Mouse (Mus musculus) heart, adult 11 months (tissue): ENCODE measurements around the gene P2ry6.

Experiments
- DNase-seq: peaks from one replicate; pipeline ENCODE4 v3.0.0; 2022

P2ry6 gene

DNA sequence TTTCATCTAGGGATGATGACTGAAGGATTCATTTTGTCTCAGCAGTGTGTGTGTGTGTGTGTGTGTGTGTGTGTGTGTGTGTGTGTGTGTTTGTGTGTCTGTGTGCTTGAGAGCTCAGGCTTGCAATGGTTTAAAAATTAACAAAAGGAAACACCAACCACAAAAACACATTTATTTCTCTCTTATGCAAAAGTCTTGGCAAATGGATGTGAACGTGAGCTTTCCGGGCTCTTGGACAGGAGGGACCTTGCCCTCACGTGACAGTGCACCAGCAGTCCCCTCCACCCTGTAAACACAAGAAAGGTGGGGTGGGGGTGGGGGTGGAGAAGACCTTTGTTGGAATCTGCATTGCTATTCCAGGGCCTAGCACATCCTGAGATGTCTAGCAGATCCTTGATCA, 37.0 kb downstream of the P2ry6 start:
- no peak for DNase-seq

DNA sequence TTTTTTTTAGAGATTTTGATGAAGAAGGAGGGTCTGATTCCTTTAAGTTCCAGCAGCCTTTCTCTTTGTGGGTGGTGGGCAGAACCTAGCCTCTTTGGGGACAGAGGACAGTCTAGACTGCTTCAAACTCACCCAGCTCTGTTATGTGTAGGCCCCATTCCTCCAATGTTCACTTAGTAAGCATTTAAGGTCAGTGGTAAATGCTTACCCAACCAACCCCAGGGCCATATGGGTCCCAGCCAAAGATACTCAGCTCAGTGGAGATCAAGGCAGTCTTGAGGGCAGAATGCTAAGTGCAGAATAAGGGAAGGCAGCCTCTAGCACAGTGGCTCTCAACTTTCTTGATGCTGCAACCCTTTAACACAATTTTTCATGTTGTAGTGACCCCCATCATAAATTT, 40.9 kb downstream of the P2ry6 start:
- no peak for DNase-seq

DNA sequence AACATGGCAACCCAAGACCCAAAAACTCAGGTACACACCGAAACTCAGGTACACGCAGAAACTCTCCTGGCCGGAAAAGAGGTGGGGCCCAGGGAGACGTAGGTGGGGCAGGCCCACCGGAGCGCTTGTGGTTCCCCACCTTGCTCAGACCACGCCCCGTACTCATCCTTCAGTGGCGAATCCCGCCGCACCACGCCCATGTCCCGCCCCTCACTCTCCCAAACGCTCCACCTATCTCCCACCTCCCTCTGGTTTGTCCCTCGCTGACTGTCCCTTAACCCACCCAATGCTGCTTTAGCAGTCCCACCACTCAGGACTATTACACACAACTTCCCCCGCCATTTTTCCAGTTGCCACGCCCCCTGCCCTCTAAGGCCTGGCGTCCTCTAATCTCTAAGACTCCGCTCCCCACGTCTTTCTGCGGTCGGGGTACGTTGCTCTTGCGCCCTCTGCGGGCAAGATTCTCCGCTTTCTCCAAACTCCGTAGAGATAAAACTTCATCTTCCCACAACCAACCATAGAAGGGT, 41.9 kb downstream of the P2ry6 start:
- DNase-seq = peak; percentile 99

DNA sequence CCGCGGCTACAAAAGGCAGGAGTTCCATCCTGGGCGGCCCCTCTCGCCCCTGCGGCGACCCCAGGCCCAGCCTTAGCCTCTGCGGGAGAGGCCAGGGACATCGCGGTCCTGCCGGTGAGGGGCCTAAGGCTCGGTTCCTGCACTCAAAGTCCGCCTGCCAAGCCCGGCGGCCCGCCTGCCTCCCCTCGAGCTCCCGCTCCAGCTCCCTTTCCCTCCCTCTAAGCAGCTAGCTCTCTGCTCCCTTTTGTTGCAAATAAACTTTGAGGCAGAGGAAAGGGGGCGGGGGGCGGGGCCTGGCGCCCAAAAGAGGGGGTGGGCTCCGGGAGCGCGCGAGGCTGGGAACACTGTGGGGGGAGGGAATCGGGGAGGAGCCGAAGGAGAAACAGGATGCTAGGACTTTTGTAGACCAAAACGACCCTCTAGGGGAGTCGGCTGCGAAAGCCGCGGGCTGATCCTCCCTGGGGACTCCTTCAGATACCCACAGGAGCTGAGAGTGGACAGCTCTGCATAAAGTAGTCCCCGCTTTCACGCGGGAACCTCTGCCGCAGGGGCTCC, 42.4 kb downstream of the P2ry6 start, which contains the start of gene Arhgef17:
Gene Arhgef17 (minus strand): TSS at position 182 of the 555 bp plus-strand sequence.
- peak; percentile 98 for DNase-seq

DNA sequence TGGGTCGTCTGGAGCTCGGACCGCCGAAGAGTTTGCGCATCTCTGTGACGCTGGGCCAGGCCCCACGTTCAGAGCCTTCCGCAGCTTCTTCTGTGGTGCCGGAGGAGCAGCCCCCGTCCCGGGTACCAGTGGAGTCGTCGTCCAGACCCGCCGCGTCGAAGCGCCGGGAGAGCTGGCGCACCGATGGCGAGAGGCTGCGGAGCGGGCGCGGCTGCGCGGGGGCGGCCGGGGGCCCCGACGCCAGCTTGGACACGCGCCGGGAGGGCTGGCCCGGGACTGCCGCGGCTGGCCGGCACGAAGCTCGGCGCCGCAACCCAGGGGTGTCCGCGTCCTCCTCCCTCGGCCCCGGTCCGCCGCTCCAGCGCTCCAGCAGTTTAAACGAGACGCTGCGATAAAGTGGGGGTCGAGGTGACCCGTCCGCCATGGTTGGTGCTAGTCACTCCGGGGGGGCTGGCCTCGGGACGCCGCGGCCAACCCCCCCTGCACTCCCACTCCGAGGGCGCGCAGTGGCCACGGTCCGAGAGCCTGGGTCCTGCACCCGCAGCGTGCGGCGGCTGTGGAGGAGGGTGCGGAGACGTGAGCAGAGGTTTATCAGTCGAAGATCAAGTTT, 43.0 kb downstream of the P2ry6 start:
- DNase-seq = peak; percentile 97

DNA sequence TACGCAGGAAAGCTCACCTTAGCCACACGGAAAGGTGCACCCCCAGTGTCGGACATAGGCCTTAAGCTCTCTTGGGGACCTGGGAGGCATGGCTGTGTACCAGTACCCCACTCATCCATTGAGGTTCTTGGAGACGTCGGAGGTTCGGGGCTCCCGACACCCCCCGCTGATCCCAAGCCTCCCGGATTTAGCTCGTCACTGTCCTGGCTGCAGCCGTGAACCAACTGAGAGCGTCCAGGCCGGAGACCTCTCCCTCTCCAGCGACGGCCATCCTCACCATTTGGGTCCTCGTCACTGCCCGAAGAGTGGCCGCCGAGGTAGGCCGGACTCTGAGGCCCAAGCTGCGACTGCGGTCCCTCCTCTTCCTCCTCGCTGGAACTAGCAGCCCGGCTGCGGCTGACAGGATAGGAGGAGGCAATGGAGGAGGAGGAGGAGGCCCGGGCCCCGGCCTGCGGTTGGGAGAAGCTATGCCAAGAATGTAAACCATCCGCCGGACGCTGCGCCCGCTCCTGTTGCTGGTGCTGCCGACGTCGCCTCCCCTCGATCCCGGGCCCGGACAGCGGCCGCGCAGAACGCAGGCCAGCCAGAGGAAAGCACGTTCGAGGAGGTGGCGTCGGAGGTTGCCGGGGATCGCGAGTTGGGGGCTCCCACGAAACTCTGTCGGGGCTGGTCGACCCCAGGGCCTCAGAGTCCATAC, 43.7 kb downstream of the P2ry6 start:
- peak; percentile 97 for DNase-seq

DNA sequence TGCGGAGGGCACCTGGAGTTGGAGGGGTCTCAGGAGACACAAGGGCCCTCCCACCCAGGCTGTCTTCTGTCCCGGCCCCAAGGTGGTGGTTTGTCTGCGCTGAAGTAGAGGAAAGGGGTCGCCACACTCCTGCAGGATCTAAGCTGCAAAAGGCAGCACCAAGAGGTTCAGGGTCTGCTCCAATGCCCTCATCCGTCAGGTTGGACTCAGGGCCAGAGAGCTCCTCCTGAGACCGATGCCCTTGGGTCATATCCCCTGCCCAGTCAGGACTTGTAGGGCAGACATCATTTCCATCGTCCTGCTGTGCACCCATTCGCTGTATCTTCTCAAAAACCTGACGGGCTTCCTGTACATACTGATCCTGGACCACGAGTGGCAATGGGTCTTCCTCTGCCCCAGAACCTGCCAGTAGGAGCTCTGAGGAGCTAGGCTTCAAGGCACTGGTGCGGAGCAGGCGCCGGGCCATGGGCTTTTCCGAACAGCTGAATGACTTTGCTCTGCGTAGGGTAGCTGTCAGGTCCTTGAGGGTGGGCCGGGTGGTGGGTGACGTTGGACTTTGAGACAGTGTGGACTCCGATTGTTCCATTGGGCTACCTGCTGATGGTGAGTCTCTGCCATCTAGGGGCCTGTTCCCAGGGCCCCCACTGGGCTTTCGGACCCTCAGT, 44.7 kb downstream of the P2ry6 start:
- DNase-seq = no peak

DNA sequence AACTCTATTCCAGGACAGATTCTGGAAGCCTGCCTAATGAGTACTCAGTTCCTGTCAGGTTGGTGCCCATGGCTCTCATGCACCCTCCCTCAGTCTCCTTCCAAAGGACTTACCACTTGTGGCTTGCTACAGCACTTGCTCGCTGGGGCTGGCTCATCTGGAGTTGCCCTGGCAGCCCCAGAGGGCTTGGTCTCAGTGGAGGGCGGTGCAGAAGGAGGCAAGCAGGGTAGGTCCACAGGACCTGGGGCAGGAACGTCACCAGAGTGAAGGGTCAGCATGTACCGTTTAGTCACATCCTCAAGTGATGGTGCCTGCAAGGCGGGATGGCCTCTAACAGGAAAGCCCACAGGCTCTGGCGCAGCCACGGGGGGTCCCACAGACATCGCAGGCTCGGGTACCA, 46.0 kb downstream of the P2ry6 start:
- no peak for DNase-seq

DNA sequence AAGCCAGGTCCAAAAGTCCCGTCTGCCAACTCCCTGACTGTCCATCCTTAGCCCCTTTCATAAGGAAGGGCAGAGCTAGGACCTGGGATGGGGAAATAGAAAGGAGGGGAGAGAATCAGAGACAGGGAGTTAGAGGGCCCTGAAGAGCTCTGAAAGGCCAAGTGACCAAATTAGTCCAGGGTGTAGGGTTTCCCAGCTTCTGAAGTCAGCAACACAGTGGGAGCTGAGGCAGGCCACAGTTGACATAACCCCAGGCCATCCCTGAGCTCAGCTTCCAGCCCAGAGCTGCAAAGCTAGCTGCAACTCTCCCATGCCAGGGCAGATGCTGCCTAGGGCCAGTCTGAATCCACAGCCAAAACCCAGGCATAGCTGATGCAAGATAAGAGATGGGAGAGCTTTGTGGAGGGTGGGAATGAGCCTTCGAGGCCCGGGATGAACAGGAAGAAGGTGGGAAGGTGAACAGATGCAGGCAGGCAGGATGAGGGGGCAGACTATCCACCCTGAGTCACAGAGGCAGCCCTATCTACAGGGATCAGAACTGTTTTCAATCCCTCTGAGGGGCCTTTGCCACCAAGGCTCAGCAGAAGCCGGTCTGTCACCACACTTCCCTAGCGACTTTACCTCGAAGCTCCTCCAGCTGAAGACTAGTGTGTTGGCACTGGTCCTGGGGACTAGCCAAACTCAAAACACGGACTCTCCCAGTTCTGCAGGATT, 47.0 kb downstream of the P2ry6 start:
- DNase-seq = no peak

DNA sequence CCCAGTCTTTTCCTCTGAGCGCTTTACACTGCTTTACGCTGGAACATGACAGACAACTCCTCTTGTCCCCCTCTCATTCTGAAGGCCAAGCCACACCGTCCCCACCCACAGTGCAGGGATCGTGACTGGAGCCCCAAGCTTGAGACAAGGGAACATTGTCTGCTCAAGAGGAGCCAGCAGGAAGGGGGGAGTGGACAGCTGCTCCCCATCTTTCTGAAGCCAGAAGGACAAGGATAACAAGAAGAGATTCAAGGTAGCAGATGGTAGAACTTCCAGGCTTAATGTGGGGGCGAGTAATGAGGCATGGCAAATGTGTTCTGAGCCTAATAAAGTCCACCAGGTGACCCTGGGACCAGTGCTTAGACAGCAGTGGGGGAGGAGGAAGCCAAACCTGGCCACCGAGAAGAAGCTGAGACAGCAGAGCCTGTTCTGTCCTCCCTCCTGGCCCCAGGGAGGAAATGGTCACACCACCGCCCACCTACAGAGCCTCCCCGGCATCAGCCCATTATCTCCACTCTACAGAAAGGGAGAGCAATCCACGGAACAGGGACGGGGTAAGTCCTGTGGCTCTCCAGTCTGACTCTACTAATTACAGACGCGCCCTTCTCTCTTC, 48.0 kb downstream of the P2ry6 start:
- DNase-seq = no peak

DNA sequence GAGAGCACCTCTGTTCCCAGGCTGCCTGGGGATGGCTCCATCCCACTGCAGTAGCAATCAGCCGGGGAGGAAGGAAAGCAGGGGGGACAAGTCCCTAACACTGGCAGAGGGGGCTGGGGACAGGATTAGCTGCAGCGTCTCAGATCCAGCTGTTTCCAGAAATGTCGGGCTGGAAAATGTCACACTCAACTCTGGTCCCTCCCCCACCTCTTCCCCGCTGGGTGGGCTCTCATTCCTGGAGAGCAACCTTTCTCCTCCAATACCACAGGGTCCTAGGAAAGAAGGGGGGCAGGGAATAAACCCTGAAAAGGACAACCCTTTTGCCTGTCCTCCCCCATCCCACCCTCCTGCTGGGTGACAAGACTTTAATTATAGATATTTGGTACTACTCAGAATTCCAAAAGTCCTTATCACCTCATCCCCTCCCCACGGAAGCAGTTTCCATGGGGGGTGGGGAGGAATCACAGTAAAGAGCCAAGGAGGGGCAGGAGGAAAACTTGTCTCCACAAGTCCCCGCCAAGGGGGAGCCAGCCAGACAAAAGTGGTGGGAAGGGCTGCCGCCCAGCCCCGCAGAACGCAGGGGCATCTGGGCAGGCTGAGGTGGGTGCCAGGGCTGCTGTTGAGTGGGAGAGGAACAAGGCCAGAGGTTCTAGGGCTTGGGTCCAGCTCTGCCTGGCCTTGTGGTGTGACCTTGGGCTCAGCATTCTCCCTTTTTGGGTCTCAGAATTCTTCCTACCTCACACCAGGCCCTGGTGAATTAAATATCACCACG, 49.6 kb downstream of the P2ry6 start:
- DNase-seq = no peak

DNA sequence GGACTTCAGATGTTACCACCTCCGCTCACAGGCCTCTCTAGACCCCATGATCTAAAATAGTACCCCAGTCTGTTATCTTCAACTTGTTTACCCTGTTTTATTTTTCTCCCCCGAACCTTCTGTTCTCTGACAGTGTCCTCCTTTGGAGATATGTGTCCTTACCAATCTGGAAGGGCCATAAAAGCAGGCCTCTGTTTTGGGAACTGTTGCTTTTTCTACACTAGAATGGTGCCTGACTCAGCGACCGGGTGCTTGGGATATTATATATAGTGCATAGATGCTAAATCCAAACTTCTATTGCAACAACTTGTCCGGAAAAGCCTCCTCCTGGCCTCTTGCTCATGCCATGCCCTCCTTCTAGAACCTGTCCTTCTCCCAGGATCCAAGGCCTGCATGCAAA, 50.2 kb downstream of the P2ry6 start:
- no peak for DNase-seq

DNA sequence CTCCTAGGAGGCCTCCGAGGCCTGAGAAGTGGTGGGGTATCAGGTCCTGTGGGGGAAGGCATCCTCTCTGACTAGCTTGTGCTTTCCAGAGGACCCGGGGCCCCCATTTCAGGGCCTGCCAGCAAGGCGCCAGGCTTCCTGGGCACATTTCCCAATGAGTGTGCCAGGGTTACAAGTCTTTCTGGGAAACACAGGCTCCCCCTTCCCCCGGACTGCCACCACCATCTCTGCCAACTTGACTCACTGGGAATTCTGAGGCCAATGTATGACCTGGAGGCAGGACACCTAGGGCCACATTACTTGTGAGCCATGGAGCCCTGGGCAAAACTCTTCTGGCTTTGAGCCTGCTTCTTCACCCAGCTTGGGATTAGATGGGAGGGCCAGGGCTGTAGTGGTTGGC, 51.5 kb downstream of the P2ry6 start:
- no peak for DNase-seq

DNA sequence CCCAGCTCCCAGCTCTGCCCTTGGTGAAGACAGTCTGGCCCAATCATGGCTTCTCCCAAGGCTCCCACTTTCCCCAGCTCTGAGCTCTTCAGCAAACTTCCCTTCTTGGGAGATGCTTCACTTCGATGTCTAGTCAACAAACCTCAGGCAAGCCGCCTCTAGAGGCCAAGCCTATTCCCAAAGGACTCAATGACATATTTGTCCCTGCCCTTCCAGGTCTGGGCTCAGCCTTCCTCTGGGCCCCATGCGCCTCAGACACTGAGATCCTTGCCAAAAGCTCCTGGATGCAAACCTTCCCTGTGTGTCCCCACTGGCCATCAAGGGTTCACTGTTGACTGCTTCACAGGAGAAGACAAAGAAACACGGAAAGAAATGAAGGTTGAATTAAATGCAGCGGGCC, 53.2 kb downstream of the P2ry6 start:
- peak; percentile 94 for DNase-seq

DNA sequence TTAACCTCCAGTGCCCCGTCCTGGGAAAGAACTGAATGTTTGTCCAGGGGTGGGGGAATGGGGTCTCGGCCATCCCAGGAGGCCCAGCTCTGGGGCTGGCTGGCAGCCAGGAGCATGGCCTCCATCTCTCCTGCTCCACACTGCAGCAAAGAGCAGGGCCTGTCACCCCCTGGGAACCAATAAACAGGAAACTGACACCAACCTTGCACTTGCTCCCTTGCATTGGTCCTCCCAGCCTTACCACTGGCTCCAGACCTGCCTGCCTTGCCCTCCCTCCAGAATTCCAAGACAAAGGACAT, 54.7 kb downstream of the P2ry6 start:
- DNase-seq = peak; percentile 98

DNA sequence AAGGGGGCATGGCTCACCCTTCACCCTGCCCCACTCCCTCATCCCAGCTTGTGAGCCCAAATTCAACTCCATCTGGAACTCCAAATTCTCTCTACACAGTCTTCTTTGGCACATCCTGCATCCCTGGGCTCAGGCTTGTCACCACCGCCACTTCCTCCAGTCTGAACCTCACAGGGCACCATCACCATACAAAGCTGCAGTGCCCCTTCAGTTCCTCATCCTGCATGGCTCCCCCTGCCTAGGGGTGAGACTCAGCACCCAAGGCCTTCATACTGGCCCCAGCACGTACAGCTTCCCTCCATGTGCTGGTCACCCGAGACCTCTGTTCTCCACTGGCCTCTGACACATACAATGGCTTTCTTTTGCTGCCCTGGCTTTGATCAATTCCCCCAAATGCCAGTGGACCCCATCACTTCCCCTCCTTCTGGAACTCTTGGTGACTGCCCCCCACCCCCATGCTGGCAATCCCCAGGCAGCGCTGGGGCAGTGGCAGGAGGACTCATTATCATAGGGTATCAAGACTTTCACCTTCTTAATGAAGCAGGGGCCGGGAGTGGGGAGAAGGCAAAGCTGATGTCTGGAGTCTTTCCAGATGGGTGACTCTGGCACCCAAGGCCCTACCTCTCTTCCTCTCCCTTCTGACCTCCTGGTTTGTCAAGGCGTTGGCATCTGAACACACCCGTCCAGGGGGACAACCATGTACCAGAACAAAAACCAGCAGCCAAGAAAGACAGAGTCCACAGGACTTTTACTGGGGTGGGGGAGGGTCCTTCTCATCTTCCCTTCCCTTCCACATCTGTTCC, 55.2 kb downstream of the P2ry6 start:
- peak; percentile 93 for DNase-seq

DNA sequence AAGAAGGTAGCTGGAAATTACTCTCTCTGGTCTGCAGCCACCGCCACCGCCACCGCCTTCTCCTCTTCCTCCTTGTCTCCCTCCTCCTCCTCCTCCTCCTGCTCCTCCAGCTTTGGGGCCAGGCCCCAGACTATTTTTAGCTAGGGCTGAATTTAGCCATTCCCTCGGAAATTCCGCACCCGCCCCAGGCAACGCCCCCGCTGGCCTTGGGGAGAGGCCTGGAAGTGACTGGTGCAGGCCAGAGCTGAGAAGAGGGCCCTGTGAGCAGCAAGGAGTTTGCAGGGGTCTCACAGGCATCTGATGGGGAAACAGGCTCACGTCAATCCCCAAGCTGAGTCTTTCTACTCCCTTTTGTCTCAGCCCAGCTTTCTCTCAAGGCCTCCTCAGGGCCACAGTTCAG, 56.3 kb downstream of the P2ry6 start:
- peak; percentile 98 for DNase-seq

DNA sequence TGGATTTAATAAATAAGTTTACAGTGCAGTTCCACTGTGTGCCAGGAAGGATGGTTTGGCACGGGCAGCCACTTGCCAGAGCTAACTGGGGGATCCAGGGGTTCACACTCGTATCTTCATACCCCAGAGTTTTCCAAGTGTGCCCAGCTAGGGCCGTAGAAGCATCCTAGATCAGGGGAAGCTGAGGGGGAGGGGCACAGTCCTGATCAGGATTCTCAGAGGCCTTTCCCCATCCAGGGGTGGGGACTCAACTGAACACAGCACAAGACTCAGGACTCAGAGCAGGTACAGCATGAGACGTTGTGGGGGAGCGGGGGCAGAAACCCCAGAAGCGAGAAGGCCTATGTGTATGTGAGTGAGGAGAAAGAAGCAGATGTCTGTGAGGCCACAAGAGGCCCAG, 56.7 kb downstream of the P2ry6 start:
- peak; percentile 95 for DNase-seq

DNA sequence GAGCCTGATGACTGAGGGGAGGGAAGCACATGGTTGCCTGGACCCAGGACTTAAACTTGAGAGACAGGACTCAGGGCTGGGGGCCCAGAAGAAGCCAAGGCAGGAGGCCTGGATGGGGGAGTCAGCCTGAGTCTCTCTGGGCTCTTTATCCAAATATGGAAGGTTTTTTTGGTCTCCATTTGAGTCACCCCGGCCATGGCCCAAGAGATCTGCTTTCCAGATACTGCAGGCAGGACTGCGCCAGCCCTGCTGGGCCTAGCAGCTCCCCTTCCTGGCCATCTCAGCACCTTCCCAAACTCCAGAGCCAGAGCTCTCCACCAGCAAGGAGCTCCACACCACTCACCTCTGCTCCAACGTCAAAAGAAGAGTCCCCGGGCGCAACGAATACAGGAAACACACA, 57.9 kb downstream of the P2ry6 start:
- DNase-seq = no peak

DNA sequence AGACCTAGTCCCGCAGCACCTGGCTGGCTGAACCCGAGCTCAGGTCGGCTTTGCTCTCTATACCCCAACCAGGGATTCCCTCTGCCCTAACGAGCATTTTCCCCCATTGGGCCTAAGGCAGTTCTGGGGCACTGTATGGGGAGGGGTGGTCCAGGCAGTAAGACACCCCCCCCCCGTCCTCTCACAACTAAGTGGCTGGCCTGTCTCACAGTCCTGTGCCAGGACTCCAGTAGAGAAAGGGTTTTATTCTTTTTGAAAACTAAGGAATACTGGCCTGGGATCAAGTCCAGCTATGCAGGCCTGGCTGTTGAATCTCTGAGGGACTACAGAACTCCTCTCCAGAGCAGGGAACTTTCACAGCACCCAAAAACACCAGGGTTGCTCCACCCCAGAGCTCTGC, 59.2 kb downstream of the P2ry6 start:
- no peak for DNase-seq

DNA sequence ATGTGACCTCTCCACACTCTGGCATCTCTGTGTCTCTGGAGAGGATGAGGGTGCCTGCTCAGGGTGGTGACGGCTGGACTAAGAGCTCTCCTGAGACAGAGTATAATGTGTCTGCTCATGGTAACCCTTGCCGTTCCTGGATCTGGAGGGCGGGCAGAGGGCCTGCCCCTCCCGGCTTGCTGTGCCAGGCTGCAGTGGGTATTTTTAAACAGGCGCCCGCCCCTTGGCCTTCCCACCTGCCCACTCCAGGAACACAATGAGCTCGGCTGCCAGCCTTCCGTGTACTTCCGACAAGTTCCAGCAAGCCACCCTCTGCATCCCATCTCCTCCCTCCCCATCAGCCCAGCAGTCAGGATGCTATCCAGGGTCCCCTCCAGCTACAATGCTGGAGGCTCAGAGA, 62.7 kb downstream of the P2ry6 start:
- DNase-seq = peak; percentile 97
